Mouse (Mus musculus): ENCODE data around the gene Vps13d. TPM values are rescaled to one million over a fixed set of nuclear protein-coding genes. Genes with fewer than 3 reads are reported as not detected.
A peak's percentile ranks its signal among the peaks of the same experiment; 100 is the strongest.

Vps13d gene
- polyA plus RNA-seq, 1 experiment from 2014 or later: 9.2 TPM

DNA sequence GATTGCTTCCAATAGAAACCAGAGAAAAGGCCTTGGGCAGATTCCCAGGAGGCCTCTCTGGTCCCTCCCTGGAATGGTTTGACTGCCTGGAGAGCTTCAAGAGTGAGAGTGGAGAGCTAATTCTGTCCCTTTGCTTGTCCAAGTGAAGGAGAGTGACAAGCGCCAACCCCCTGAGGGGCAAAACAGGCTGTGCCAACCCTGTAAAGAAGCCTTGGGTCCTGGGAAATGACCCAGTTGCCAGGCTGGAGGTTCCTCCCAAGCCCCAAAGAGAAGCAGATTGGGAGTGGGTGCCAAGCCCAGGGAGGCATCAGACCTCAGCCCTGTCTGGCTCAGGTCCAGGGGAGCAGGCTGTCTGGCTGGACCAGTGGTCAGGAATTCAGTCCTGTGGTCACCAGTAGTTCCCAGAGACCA lies 265.0 kb downstream of the Vps13d start:
- no peak overlapping the region for H3K27ac ChIP-seq (ENCODE audit: low read length)
- H3K4me2 ChIP-seq (ENCODE audit: low read length): no peak overlapping the region
- 76% methylated on average over 1 of the region's 1 CpGs for WGBS
- 0 out of 2 replicates have a peak, but pooled peaks cover 3% of the 10 kb centered on the region for H3K4me1 ChIP-seq (replicated peaks; ENCODE audit: control insufficient read depth, insufficient read depth, low read length)
- no peaks in the 10 kb centered on the region for H3K36me3 ChIP-seq (ENCODE audit: control insufficient read depth, insufficient read depth)
- no peak overlapping the region for H3K9ac ChIP-seq (replicated peaks; ENCODE audit: low read depth, low read length)
- H3K4me3 ChIP-seq (replicated peaks; ENCODE audit: low read length): no peak overlapping the region
- no peaks in the 10 kb centered on the region for H3K27me3 ChIP-seq (replicated peaks; ENCODE audit: control insufficient read depth, insufficient read depth, low read length)
- peak; percentile 85 for ATAC-seq
- no peaks in the 10 kb centered on the region for H3K9me3 ChIP-seq (ENCODE audit: control insufficient read depth, low read length)

DNA sequence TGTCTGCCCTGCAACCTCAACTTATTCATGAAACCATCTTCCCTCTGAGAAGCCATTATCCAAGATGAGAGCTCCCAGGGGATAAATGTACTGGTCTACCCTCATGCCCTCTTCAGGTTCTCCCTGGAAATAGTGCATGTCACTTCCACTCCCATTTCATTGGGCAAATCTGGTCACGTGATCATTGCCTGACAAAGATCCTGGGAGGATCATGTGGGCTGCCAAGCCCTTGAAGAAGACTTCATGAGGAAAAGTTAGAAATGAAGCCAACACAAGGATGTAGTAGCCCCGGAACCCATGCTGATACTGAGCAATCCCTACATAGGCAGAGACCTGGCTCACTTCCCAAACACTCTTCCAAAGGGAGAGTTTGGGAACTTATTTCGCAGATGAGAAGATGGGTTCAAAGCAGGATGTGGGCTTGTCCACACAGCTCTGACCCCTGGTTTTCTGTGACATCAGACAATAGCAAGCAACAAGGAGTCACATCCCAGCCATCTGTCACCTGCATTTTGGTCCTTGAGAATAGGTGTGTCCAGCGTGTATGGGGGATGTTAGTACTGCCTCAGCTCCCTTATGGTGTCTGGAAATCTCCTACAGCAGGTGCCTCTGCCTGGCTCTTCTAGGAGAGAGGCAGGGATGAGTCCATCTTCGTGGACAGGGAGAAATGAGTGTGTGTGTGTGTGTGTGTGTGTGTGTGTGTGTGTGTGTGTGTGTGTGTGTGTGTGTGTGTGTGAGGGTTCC lies 265.9 kb downstream of the Vps13d start:
- no peaks in the 10 kb centered on the region for H3K27me3 ChIP-seq (replicated peaks; ENCODE audit: control insufficient read depth, insufficient read depth, low read length)
- H3K4me1 ChIP-seq (replicated peaks; ENCODE audit: control insufficient read depth, insufficient read depth, low read length): 0 out of 2 replicates have a peak, but pooled peaks cover 3% of the 10 kb centered on the region
- 73% methylated on average over 5 of the region's 5 CpGs for WGBS
- no peaks in the 10 kb centered on the region for H3K9me3 ChIP-seq (ENCODE audit: control insufficient read depth, low read length)
- no peak overlapping the region for H3K4me3 ChIP-seq (replicated peaks; ENCODE audit: low read length)
- ATAC-seq: no peak
- H3K36me3 ChIP-seq (ENCODE audit: control insufficient read depth, insufficient read depth): no peaks in the 10 kb centered on the region
- no peak overlapping the region for H3K4me2 ChIP-seq (ENCODE audit: low read length)
- H3K27ac ChIP-seq (ENCODE audit: low read length): no peak overlapping the region
- H3K9ac ChIP-seq (replicated peaks; ENCODE audit: low read depth, low read length): no peak overlapping the region

Other genes starting within 250 kb of the Vps13d start
- 2.4 and 2.5 TPM in 2 replicates for gene Tnfrsf1b, start 51.9 kb upstream of the Vps13d start, polyA plus RNA-seq (2015; fragmentation: Nextera tagmentation; extraction: Ambion mirVana)
- 0.27 and 0.81 TPM in 2 replicates for gene Tnfrsf8, start 120.2 kb upstream of the Vps13d start, polyA plus RNA-seq (2015; fragmentation: Nextera tagmentation; extraction: Ambion mirVana)

Measured in forebrain, embryonic 16.5 days (tissue).